Mouse (Mus musculus) CH12.LX (cell line): ENCODE data around the gene Golph3. TPM values are rescaled to one million over a fixed set of nuclear protein-coding genes. Genes with fewer than 3 reads are reported as not detected.

Source experiments
- DNase-seq: peaks from one replicate; pipeline ENCODE4 v3.0.0-alpha.2; 2013; ENCODE audit errors: extremely low read depth
- H3K27ac ChIP-seq: 2 replicates; pipeline ENCODE4 v1.5.1; 2012; ENCODE audit warnings: low read depth, mild to moderate bottlenecking, control low read depth, moderate library complexity; ENCODE audit not compliant: insufficient read depth
- H3K27me3 ChIP-seq: replicated peaks from 2 replicates; pipeline ENCODE3; 2012; ENCODE audit warnings: inconsistent platforms
- H3K36me3 ChIP-seq, 2 experiments: replicated peaks in 1 of 2; 2 replicates each; pipeline versions ENCODE3 to v1.6.1; 2012; ENCODE audit warnings: inconsistent platforms in 1 of 2, low read length in 1 of 2, mild to moderate bottlenecking in 1 of 2, mixed read lengths in 1 of 2, moderate library complexity in 1 of 2; ENCODE audit not compliant: control insufficient read depth in 1 of 2, insufficient read depth in 1 of 2
- H3K4me1 ChIP-seq, 2 experiments: 2 replicates each; pipeline ENCODE4 v1.6.1; 2012; ENCODE audit warnings: inconsistent platforms in 1 of 2, moderate library complexity in 1 of 2; ENCODE audit not compliant: insufficient read depth in 2 of 2, control insufficient read depth in 1 of 2
- H3K4me2 ChIP-seq: 2 replicates; pipeline ENCODE4 v1.6.1; 2012; ENCODE audit warnings: low read depth, mild to moderate bottlenecking, control low read depth; ENCODE audit not compliant: poor library complexity, insufficient read depth, severe bottlenecking
- H3K4me3 ChIP-seq, 3 experiments: fragments of 150-350 bp in 1 of 3; sonication (generic) in 1 of 3; replicated peaks in 1 of 3; 2 replicates each; pipeline versions ENCODE3 to v1.5.1; 2011 to 2012; ENCODE audit warnings: low read depth in 2 of 3, low read length in 2 of 3, mild to moderate bottlenecking in 2 of 3, moderate library complexity in 2 of 3, control low read depth in 1 of 3, improper control_type of control experiment in 1 of 3, inconsistent platforms in 1 of 3, mixed read lengths in 1 of 3; ENCODE audit not compliant: poor library complexity in 1 of 3
- H3K79me2 ChIP-seq: replicated peaks from 2 replicates; pipeline ENCODE4 v1.6.1; 2012; ENCODE audit warnings: mild to moderate bottlenecking, moderate library complexity; ENCODE audit not compliant: control insufficient read depth, poor library complexity, insufficient read depth, severe bottlenecking; ENCODE audit errors: extremely low read depth
- H3K9ac ChIP-seq: 2 replicates; pipeline ENCODE4 v1.6.1; 2012; ENCODE audit warnings: low read depth, mild to moderate bottlenecking, control low read depth, moderate library complexity; ENCODE audit not compliant: insufficient read depth
- H3K9me3 ChIP-seq: replicated peaks from 2 replicates; pipeline ENCODE3; 2012; ENCODE audit warnings: low read length, inconsistent platforms, mixed read lengths
- CHD1 ChIP-seq: IDR thresholded peaks from 2 replicates; pipeline ENCODE4 v1.6.1; 2012; ENCODE audit warnings: low read depth, low read length, improper control_type of control experiment, inconsistent platforms
- CHD2 ChIP-seq: IDR thresholded peaks from 2 replicates; pipeline ENCODE4 v1.6.1; 2011; ENCODE audit warnings: low read length, improper control_type of control experiment
- E2F4 ChIP-seq: IDR thresholded peaks from 2 replicates; pipeline ENCODE4 v1.6.1; 2011; ENCODE audit warnings: low read depth, low read length, improper control_type of control experiment; ENCODE audit not compliant: insufficient replicate concordance
- ELF1 ChIP-seq: IDR thresholded peaks from 2 replicates; pipeline ENCODE4 v1.6.1; 2014; ENCODE audit warnings: low read depth, mild to moderate bottlenecking, inconsistent platforms, low read length, improper control_type of control experiment
- EP300 ChIP-seq: IDR thresholded peaks from 2 replicates; pipeline ENCODE4 v1.6.1; 2011; ENCODE audit warnings: low read length, improper control_type of control experiment
- HCFC1 ChIP-seq: IDR thresholded peaks from 2 replicates; pipeline ENCODE4 v1.6.1; 2012; ENCODE audit warnings: low read depth, mild to moderate bottlenecking, inconsistent platforms, low read length, improper control_type of control experiment
- JUN ChIP-seq: IDR thresholded peaks from 2 replicates; pipeline ENCODE4 v1.6.1; 2011; ENCODE audit warnings: low read depth, mild to moderate bottlenecking, low read length, improper control_type of control experiment, moderate library complexity; ENCODE audit not compliant: insufficient read depth
- JUND ChIP-seq: conservative IDR thresholded peaks from 2 replicates; pipeline ENCODE4 v1.6.1; 2011; ENCODE audit warnings: low read depth, low read length, improper control_type of control experiment
- MAFK ChIP-seq: IDR thresholded peaks from 2 replicates; pipeline ENCODE4 v1.6.1; 2011; ENCODE audit warnings: low read length, improper control_type of control experiment; ENCODE audit not compliant: insufficient replicate concordance
- MAX ChIP-seq: IDR thresholded peaks from 2 replicates; pipeline ENCODE4 v1.6.1; 2011; ENCODE audit warnings: low read length, improper control_type of control experiment
- MXI1 ChIP-seq: IDR thresholded peaks from 2 replicates; pipeline ENCODE4 v1.6.1; 2011; ENCODE audit warnings: mild to moderate bottlenecking, low read depth, low read length, improper control_type of control experiment
- NELFE ChIP-seq: IDR thresholded peaks from 2 replicates; pipeline ENCODE4 v1.6.1; 2011; ENCODE audit warnings: low read depth, low read length, improper control_type of control experiment
- PAX5 ChIP-seq: IDR thresholded peaks from 2 replicates; pipeline ENCODE4 v1.6.1; 2012; ENCODE audit warnings: low read length, inconsistent platforms, mixed read lengths
- RAD21 ChIP-seq: IDR thresholded peaks from 2 replicates; pipeline ENCODE4 v1.6.1; 2011; ENCODE audit warnings: low read depth, mild to moderate bottlenecking, low read length, improper control_type of control experiment, moderate library complexity
- TCF12 ChIP-seq: IDR thresholded peaks from 2 replicates; pipeline ENCODE4 v1.6.1; 2014; ENCODE audit warnings: low read depth, mild to moderate bottlenecking, inconsistent platforms, low read length, improper control_type of control experiment
- UBTF ChIP-seq: IDR thresholded peaks from 2 replicates; pipeline ENCODE4 v1.6.1; 2012; ENCODE audit warnings: low read depth, mild to moderate bottlenecking, inconsistent platforms, low read length, improper control_type of control experiment, moderate library complexity
- ZC3H11A ChIP-seq: IDR thresholded peaks from 2 replicates; pipeline ENCODE4 v1.6.1; 2012; ENCODE audit warnings: low read depth, mild to moderate bottlenecking, inconsistent platforms, low read length, improper control_type of control experiment
- ZKSCAN1 ChIP-seq: IDR thresholded peaks from 2 replicates; pipeline ENCODE4 v1.6.1; 2012; ENCODE audit warnings: low read depth, inconsistent platforms, low read length, improper control_type of control experiment, borderline replicate concordance
- ZNF384 ChIP-seq: IDR thresholded peaks from 2 replicates; pipeline ENCODE4 v1.6.1; 2012; ENCODE audit warnings: low read depth, low read length, improper control_type of control experiment, inconsistent platforms
- dilution Hi-C: fragments of 300-500 bp; cut with MboI; formaldehyde crosslinking; loops from 2 replicates; pipeline ENCODE4 v1.14.3; 2020; ENCODE audit warnings: low sequenced_read_pairs; ENCODE audit not compliant: extremely low pct_unique_long_range_greater_than_20kb, extremely low pct_ligation_motif_present
- in situ Hi-C: fragments of 300-500 bp; cut with MboI; formaldehyde crosslinking; loops from 3 replicates; pipeline ENCODE4 v1.14.3; 2019; ENCODE audit warnings: low sequenced_read_pairs, low pct_ligation_motif_present, low pct_unique_long_range_greater_than_20kb, mixed read lengths
- polyA plus RNA-seq: library from polyadenylated mRNA; unstranded; fragments of >175 nt; gene quantifications from 2 replicates; pipeline ENCODE4 v1.2.1, GENCODE M21; 2012; ENCODE audit warnings: low read depth; ENCODE audit not compliant: insufficient read length
- total RNA-seq, 2 experiments: library from RNA; depleted of rRNA; stranded (reverse); fragments of 300-350 nt in 1 of 2; fragments of >200 nt in 1 of 2; gene quantifications; 2 replicates each; pipeline ENCODE4 v1.2.3; 2012 to 2014

Gene Golph3
- total and polyA plus RNA-seq, 3 experiments = 67.2 to 208 (median 97.2) TPM

DNA sequence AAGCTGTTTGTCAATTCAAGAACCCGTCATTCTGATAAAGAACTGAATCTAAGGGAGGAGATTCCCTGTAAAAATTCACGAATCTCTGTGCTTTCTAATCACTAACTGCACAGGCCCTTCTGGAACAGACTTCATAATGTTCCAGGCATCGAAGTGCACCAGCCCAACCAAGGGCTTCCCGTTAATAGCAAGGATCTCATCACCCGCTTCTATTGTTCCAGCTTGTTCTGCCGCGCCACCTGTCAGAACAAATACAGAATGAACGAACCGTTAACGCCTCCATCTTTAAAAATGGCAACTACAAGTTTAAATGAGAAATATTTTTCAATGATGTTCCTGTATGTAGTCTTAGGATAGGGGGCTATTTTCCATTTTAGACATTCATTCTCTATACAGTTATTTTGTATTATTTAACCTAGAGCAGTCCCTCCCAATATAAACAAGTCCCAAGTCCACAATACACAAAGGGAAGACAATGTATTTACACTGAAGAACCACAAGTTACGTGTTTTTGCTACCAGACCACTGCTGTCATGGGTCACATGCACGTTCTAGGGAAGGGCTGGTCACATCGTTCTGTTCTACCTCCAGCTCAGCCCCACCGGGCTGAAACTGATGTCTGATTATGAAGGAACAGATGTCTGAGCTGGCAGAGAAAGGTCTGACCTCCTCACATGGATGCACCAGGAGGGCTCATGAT lies 40.9 kb downstream of the Golph3 start:
- dilution Hi-C loops (no loop called here), in situ Hi-C loops (loop anchor here (10.0 kb wide), 1 partner anchor 167 kb away; no protein-coding TSS in a partner anchor)
- Histone ChIP-seq H3K9ac (no peak overlapping the region), H3K79me2 (no peaks in the 10 kb centered on the region), H3K4me2 (no peak overlapping the region), H3K27ac (no peak overlapping the region), H3K27me3 (no peaks in the 10 kb centered on the region), H3K4me3 (no peak overlapping the region), H3K9me3 (no peaks in the 10 kb centered on the region), H3K4me1 (no peaks in the 10 kb centered on the region), H3K36me3 (peaks cover 2 to 37% of the 10 kb centered on the region in 2 experiments)
- DNase-seq = no peak
- TF ChIP-seq CHD1 (no peak), JUND (no peak), UBTF (no peak), PAX5 (no peak), ELF1 (no peak), RAD21 (no peak), HCFC1 (no peak), MXI1 (no peak), MAX (no peak), JUN (no peak)

DNA sequence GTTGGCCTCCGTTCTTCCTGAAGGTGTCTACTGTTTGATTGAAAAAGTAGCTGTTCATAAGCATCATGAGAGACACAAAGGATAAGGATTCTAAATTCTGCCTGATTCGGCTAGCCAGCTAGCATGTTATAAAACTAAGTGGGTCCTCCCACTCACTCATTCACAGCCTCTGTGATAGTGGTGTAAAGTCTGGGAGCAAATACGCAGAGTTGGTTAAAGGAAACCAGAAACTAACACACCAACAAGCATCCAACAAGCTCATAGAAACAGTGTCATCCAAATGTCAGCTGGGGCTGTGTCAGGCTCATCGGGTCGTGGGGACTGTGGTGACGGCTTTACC lies 41.4 kb downstream of the Golph3 start:
- dilution Hi-C loops = no loop called here
- no peak for DNase-seq
- H3K9ac ChIP-seq = no peak overlapping the region
- H3K4me1 ChIP-seq = no peaks in the 10 kb centered on the region
- H3K79me2 ChIP-seq = no peaks in the 10 kb centered on the region
- H3K27me3 ChIP-seq = no peaks in the 10 kb centered on the region
- H3K4me2 ChIP-seq = no peak overlapping the region
- no peaks in the 10 kb centered on the region for H3K9me3 ChIP-seq
- H3K27ac ChIP-seq = no peak overlapping the region
- TF ChIP-seq EP300 (no peak), ZNF384 (no peak), CHD2 (no peak), UBTF (no peak)
- H3K36me3 ChIP-seq = peaks cover 0 to 33% of the 10 kb centered on the region in 2 experiments
- in situ Hi-C loops = loop anchor here (10.0 kb wide), 1 partner anchor 168 kb away; no protein-coding TSS in a partner anchor
- no peak overlapping the region for H3K4me3 ChIP-seq

DNA sequence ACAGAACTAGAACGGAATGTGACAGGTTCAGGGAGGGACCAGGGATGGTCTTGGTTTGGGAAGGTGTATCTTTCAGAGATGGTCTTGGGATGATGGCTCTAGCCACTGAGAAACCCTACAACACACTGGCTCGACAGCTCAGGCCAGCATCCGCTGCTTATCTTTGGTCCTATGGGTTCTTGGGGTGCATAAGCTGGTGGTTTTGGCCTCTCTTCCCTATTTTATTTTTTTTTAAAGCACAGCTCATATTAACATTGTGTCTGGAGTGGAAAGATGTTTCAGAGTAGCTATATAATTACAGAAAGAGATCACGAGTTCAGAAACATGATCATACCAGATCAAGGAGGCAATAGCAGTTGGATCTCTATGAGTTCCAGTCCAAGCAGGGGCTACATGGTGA lies 42.8 kb downstream of the Golph3 start:
- no peaks in the 10 kb centered on the region for H3K4me1 ChIP-seq
- H3K9ac ChIP-seq = no peak overlapping the region
- no peaks in the 10 kb centered on the region for H3K79me2 ChIP-seq
- DNase-seq = no peak
- H3K36me3 ChIP-seq = peaks cover 0 to 23% of the 10 kb centered on the region in 2 experiments
- TF ChIP-seq MAFK = no peak
- TF ChIP-seq ZC3H11A = no peak
- no peak for TF ChIP-seq ZKSCAN1
- TF ChIP-seq TCF12 = no peak
- no peak for TF ChIP-seq E2F4
- TF ChIP-seq NELFE = no peak
- TF ChIP-seq UBTF = no peak
- dilution Hi-C loops (no loop called here), in situ Hi-C loops (loop anchor here (10.0 kb wide), 1 partner anchor 169 kb away; no protein-coding TSS in a partner anchor)
- H3K27ac ChIP-seq = no peak overlapping the region
- H3K4me3 ChIP-seq = no peak overlapping the region
- no peak overlapping the region for H3K4me2 ChIP-seq
- H3K27me3 ChIP-seq = no peaks in the 10 kb centered on the region
- H3K9me3 ChIP-seq = no peaks in the 10 kb centered on the region
